Mouse (Mus musculus) cerebellum, adult 2 months (tissue): ENCODE results near the gene Xrn2.

Experiments used
- CTCF ChIP-seq: fragments of 200-500 bp; IDR thresholded peaks from 2 replicates; pipeline ENCODE4 v1.5.1; 2011; ENCODE audit warnings: low read depth, mild to moderate bottlenecking, control low read depth, low read length, moderate library complexity, borderline replicate concordance; ENCODE audit not compliant: insufficient read depth
- POLR2A ChIP-seq: fragments of 200-500 bp; IDR thresholded peaks from 2 replicates; pipeline ENCODE4 v1.6.1; 2011; ENCODE audit warnings: low read length, control low read depth, borderline replicate concordance; ENCODE audit not compliant: insufficient read depth

- TF ChIP-seq CTCF, result no peak
- TF ChIP-seq POLR2A, result no peak
Observed at GRCm38 (mm10) chr2:147074399-147074798, 61.6 kb downstream of the Xrn2 start.
